Mouse (Mus musculus) G1E (cell line): ENCODE results near the gene Enoph1.

Experiments used
- CTCF ChIP-seq: IDR thresholded peaks from 2 replicates; pipeline ENCODE4 v1.5.1; 2012; ENCODE audit warnings: low read depth, low read length, inconsistent platforms, mixed read lengths
- GATA1 ChIP-seq: IDR thresholded peaks from 2 replicates; pipeline ENCODE4 v1.6.1; 2012; ENCODE audit warnings: borderline replicate concordance, low read length, inconsistent platforms, mixed read lengths
- GATA2 ChIP-seq: IDR thresholded peaks from 2 replicates; pipeline ENCODE4 v1.6.1; 2012; ENCODE audit warnings: low read depth, low read length, inconsistent platforms, borderline replicate concordance
- TAL1 ChIP-seq: conservative IDR thresholded peaks from 2 replicates; pipeline ENCODE4 v1.6.1; 2012; ENCODE audit warnings: low read depth, low read length, inconsistent platforms, mixed read lengths

DNA sequence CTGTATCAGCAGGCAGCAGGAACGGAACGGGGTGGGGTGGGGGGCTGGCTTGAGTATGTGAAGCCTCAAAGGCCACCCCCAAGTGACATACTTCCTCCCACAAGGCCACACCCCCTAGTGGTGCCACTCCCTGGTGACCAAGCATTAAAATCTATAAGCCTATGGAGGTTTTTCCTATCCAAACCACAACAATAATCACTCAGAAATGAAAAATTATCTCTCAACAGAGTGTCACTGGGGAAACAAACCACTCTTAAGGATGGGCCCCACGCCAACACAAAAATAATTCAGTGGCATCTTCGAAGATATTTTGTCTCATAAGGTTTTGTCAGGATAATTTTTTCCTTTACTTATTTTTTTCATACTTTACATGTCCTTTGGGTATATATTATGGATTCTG lies 35.9 kb upstream of the Enoph1 start:
- no peak for TF ChIP-seq CTCF
- TF ChIP-seq TAL1, result no peak
- no peak for TF ChIP-seq GATA2
- TF ChIP-seq GATA1, result no peak
